Mouse (Mus musculus): ENCODE measurements at regions not wholly inside any gene's neighbourhood (a gene's known extent, or its start where the extent isn't known, plus 50 kb on each side); places are given as distances from the start of the nearest gene placed in this dataset.

DNA sequence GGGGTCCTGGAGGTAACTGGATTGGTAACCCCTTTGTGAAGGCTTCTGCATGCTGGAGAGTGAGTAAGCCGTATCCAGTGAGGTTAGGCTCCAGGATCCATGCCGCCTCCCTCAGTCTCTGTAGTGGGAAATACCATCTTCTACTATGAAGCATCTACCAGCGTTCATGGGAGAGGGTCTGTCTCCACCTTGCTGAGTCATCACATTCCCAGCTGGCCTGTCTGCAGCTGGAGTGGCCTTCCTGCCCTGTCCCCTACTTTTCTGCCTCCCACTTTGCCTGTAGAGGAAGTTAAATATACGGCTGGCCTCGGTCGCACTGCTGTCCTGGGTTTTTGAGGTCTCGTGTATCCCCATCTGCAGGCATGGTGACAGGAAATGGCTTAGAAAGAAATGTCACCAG lies 78.0 kb upstream of the Sec14l1 start:
- DNase-seq (ENCODE audit: low spot score in 2 of 2): no peak

- no peak for DNase-seq (ENCODE audit: low spot score in 2 of 2)
Observed at GRCm38 (mm10) chr11:117038282-117039106, 76.5 kb upstream of the Sec14l1 start.

GRCm38 (mm10) chr11:117040829-117041228 lies 74.1 kb upstream of the Sec14l1 start:
- DNase-seq (ENCODE audit: low spot score in 2 of 2): no peak

DNA sequence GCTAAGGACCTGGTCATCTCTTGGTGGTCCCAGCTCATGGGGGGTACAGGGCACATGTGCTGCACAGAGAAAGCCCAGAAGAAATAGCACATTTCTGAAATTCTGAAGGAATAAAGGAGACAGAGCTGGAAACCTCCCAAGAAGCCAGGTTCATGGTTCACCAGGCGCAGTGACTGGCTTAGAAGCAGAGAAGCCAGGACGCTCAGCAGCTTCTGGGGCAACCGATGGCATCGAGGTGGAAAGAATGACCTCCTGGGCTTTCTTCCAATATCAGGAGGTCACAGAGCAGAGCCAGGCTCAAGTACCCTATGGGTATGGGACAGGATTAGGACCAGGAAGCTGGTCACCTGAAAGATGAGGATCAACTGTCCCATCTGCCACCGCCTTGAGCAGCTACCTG lies 72.6 kb upstream of the Sec14l1 start:
- DNase-seq (ENCODE audit: low spot score in 2 of 2): no peak

DNA sequence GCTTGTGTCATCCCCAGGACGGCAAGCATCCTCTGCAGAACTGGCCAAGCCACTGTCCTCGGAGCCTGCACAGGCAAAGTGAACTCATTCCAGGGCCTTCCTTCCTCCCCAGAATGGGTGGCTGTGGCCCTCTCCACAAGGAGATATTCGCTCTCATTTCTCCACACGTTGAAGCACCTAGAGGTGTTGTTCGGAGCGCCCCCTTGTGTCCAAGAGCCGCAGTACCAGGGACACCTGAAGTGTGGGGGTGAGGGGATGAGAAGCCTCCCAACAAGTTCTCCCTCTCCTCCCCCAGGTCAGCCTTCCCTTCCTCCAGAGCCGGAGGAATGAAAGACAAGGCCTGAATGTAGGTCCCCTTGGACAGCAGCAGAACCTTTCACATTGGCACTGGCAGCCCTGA lies 71.4 kb upstream of the Sec14l1 start:
- DNase-seq (ENCODE audit: low spot score in 2 of 2): peak in 1 of 2 experiments; percentile 65

DNA sequence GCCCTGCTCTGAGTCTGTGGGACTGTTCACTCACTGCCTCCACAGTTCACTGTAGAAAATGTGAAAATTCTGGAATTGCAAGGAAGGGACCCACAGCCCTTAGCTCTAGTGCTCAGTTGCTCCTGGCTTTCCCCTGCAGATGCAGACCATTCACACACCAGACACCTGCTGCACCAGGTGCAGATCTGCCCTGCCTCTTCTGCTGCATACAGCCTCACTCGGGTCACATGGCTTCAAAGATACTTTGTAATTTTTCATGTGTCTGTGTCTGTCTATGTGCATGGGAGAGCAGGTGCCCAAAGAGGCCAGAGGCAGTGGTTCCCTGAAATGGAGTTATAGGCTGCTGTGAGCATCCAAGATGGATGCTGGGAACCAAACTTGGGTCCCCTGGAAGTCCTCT lies 70.2 kb upstream of the Sec14l1 start:
- no peak for DNase-seq (ENCODE audit: low spot score in 2 of 2)

GRCm38 (mm10) chr11:117046636-117047035 lies 68.3 kb upstream of the Sec14l1 start:
- DNase-seq (ENCODE audit: low spot score in 2 of 2): no peak

DNA sequence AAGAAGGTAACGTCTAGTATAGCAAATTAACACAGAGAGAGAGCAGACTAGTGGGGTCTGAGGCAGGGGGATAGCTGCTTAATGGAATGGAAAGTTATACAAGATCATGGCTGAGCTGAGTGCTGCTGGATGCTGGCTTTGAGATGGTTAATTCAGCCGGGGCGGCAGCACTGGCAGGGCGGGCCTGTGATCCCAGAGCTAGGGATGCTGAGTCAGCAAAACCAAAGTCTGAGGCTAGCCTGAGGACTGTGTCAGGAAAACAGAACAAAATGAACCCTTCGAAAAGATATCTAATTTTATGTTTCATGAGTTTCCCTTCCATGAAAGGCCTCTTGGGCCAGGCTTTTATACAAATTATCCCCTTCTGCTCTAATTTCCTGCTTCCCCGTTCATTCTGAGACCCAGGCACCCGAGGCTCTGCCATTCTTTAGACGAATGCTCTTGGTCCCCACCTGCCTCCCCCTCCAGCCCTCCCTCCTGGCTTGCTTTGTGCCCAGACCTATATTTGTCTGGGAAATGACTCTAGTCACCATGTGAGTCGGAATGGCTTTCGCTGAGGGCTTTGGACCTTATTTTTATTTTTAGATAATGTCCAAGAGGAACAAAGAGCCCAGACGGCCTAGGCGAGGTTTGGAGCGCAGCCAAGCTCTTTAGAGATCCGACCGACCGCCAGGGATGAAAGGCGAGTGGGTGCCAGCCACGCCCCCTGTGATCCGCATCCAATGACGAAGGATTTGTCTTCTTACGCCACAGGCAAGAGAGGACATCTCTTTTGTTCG lies 67.6 kb upstream of the Sec14l1 start:
- no peak for DNase-seq (ENCODE audit: low spot score in 2 of 2)

- DNase-seq (ENCODE audit: low spot score in 2 of 2): no peak
Observed at GRCm38 (mm10) chr11:117048911-117049310, 66.1 kb upstream of the Sec14l1 start.

GRCm38 (mm10) chr11:117050788-117051187 lies 64.2 kb upstream of the Sec14l1 start:
- no peak for DNase-seq (ENCODE audit: low spot score in 2 of 2)

DNA sequence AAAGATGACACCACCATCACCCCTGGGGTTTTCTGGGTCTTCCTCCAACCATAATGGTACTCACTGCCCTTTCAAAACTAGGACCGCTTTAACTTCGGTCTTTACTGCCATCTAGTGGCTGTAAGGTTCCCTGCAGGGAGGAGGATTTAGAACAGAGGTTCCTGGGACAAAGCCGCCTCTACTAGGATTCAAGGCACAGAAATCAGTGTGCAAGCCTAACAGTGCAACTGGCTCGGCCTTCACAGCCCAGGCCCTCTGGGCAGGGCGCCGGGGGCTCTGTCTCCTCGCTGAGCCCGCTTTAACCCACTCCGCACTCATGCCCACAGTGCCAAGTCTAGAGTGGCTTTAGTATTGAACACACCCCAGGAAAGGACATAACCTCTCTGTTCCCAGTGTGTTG lies 58.0 kb upstream of the Sec14l1 start:
- peak; percentile 54 to 55 for DNase-seq (ENCODE audit: low spot score in 2 of 2)

GRCm38 (mm10) chr11:117057451-117057850 lies 57.5 kb upstream of the Sec14l1 start:
- DNase-seq (ENCODE audit: low spot score in 2 of 2): peak in 1 of 2 experiments; percentile 28

DNA sequence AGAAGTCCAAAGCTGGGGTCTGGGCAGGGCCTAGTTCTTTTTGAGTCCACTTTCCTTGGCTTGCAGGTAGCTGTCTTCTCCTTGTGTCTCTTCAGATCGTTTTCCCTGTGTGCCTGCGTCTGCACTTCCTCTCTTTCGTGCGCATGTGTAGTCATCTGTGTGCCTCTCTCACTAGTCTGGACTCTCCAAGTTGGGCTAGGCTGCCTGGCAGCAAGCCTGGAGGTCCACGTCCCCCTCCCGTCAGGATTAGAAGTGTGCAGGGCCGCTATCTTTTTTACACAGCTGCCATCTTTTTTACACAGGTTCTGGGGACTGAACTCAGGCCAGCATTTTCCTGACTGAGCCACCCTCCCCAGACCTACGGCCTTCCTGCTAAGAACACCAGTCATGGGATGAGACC lies 55.8 kb upstream of the Sec14l1 start:
- DNase-seq (ENCODE audit: low spot score in 2 of 2): no peak

GRCm38 (mm10) chr11:117059981-117060705 lies 54.8 kb upstream of the Sec14l1 start:
- DNase-seq (ENCODE audit: low spot score in 2 of 2): no peak

- DNase-seq (ENCODE audit: low spot score in 2 of 2): no peak
Observed at GRCm38 (mm10) chr11:117060706-117061337, 54.1 kb upstream of the Sec14l1 start.

DNA sequence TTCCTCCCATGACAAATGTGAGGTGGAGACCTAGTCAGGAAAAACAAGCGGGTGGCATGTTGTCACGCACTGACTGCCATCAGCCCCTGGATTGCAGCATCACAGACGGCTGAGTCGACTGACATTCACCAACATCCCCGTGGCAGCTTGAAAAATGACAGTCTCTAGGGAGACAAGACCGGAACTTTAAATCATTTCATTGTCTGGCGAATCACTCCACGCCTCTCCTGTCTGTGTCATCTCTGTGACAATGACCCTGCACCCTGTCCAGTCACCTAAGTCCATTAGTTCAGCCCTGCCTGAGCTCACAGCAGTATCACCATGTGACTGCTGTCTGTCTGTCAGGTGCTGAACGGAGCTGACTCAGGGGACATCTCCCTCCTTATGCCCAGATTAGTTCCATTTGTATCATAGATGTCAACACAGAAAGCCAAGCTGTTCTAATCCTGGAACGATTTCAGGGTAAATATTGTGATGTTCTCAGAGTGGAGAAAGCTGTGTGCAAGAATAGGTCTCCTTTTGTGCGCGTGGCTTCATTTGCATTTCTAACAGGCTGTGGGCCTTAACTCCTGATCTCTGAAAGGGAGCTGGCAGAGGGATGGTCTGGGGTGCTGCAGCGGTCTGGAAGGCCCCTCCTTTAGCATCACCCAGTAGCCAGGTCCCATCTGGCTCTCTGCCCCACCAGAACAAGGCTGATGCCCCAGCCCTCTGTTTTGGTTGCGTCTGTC lies 52.0 kb upstream of the Sec14l1 start:
- DNase-seq (ENCODE audit: low spot score in 2 of 2): no peak
